Mouse (Mus musculus) liver, adult 2 months (tissue): ENCODE data around the gene Ackr2. TPM values are rescaled to one million over a fixed set of nuclear protein-coding genes. Genes with fewer than 3 reads are reported as not detected.

Experiments
- DNase-seq: peaks from one replicate; pipeline ENCODE4 v3.0.0-alpha.2; 2011; ENCODE audit warnings: low read depth, low spot score; ENCODE audit errors: extremely low read depth
- H3K27ac ChIP-seq: fragments of 200-500 bp; replicated peaks from 2 replicates; pipeline ENCODE4 v1.5.1; 2012; ENCODE audit warnings: low read depth, mild to moderate bottlenecking, control low read depth, inconsistent platforms, low read length; ENCODE audit not compliant: insufficient read depth
- H3K27me3 ChIP-seq: fragments of 200-500 bp; 2 replicates; pipeline ENCODE4 v1.6.1; 2012; ENCODE audit warnings: mild to moderate bottlenecking, moderate library complexity, low read length, inconsistent platforms; ENCODE audit not compliant: control insufficient read depth, insufficient read depth
- H3K36me3 ChIP-seq: fragments of 200-500 bp; 2 replicates; pipeline ENCODE4 v1.6.1; 2012; ENCODE audit warnings: low read length, inconsistent platforms; ENCODE audit not compliant: control insufficient read depth, insufficient read depth
- H3K4me1 ChIP-seq: fragments of 200-500 bp; 2 replicates; pipeline ENCODE4 v1.6.1; 2011; ENCODE audit warnings: low read length; ENCODE audit not compliant: control insufficient read depth, insufficient read depth
- H3K4me3 ChIP-seq: fragments of 200-500 bp; 2 replicates; pipeline ENCODE4 v1.5.1; 2011; ENCODE audit warnings: low read depth, mild to moderate bottlenecking, control low read depth, low read length, moderate library complexity; ENCODE audit not compliant: insufficient read depth
- H3K79me2 ChIP-seq: fragments of 200-500 bp; 2 replicates; pipeline ENCODE4 v1.6.1; 2012; ENCODE audit warnings: inconsistent platforms, mild to moderate bottlenecking, low read length, moderate library complexity; ENCODE audit not compliant: control insufficient read depth, insufficient read depth
- H3K9ac ChIP-seq: fragments of 200-500 bp; 2 replicates; pipeline ENCODE4 v1.6.1; 2012; ENCODE audit warnings: low read depth, mild to moderate bottlenecking, control low read depth, inconsistent platforms, low read length
- CTCF ChIP-seq: fragments of 200-500 bp; IDR thresholded peaks from 2 replicates; pipeline ENCODE4 v1.5.1; 2011; ENCODE audit warnings: low read depth, low read length, control low read depth
- POLR2A ChIP-seq: fragments of 200-500 bp; IDR thresholded peaks from 2 replicates; pipeline ENCODE4 v1.6.1; 2011; ENCODE audit warnings: low read length, control low read depth; ENCODE audit not compliant: insufficient read depth; ENCODE audit errors: extremely low read depth
- whole genome bisulfite sequencing: fragments of 180-500 bp; shearing (Covaris S2); methylation state at CpG from one replicate; pipeline ENCODE4 v1.1.7; 2018; 5-methylcytosine and 5-hydroxymethylcytosine counted together
- polyA plus RNA-seq: library from polyadenylated mRNA; depleted of rRNA; stranded (reverse); fragments of >200 nt; gene quantifications from 2 replicates; pipeline ENCODE4 v1.2.3, GENCODE M21; 2012
- total RNA-seq: library from RNA; depleted of rRNA; stranded (reverse); fragments of >200 nt; gene quantifications from 2 replicates; pipeline ENCODE4 v1.2.3, GENCODE M21; 2014

The Ackr2 gene
- total and polyA plus RNA-seq, 2 experiments: 2.3 to 2.4 TPM

- no peaks in the 10 kb centered on the region for H3K27me3 ChIP-seq
- TF ChIP-seq CTCF (no peak), POLR2A (no peak)
- H3K4me3 ChIP-seq: no peak overlapping the region
- H3K36me3 ChIP-seq: no peaks in the 10 kb centered on the region; the same call in 1 of the 2 replicates
- no peak overlapping the region for H3K27ac ChIP-seq
- WGBS: 67% methylated on average over 6 of the region's 6 CpGs
- no peak overlapping the region for H3K9ac ChIP-seq
- no peak for DNase-seq
- H3K4me1 ChIP-seq: peaks cover 6% of the 10 kb centered on the region
- no peaks in the 10 kb centered on the region for H3K79me2 ChIP-seq
Measured at GRCm38 (mm10) chr9:121937451-121937864, 39.3 kb downstream of the Ackr2 start.

DNA sequence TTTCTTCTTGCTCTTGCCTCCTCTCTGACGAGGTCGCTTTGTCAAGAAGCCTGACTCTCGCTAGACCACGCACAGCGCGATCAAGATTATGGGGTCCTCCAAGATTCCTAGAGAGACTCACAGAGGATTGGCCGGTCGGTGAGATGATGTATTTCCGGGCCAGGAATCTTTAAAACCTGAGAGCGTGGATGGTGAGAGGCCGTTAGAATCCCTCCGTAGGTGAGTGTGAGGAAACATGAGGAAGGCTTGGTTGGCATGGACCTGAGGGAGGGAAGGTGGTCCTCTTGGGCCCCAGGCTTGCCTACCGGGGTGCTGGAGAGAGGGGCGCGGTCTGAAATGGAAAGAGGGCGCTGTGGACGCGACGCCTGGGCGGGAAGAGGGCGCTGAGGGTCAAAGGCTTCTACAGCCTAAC, 39.8 kb downstream of the Ackr2 start:
- Histone ChIP-seq H3K27me3 (no peaks in the 10 kb centered on the region), H3K9ac (peak overlapping the region; percentile 58), H3K4me3 (peak overlapping the region; percentile 65), H3K36me3 (no peaks in the 10 kb centered on the region; the same call in 1 of the 2 replicates), H3K79me2 (no peaks in the 10 kb centered on the region), H3K27ac (no peak overlapping the region), H3K4me1 (peaks cover 6% of the 10 kb centered on the region)
- TF ChIP-seq CTCF: no peak
- TF ChIP-seq POLR2A: 0 out of 2 replicates have a peak, but pooled peaks have one; percentile 7
- DNase-seq: no peak
- 58% methylated on average over 21 of the region's 21 CpGs for WGBS

GRCm38 (mm10) chr9:121943005-121943404, 44.9 kb downstream of the Ackr2 start:
- Histone ChIP-seq H3K4me1 (peaks cover 6% of the 10 kb centered on the region), H3K4me3 (no peak overlapping the region), H3K79me2 (no peaks in the 10 kb centered on the region), H3K27me3 (no peaks in the 10 kb centered on the region), H3K36me3 (no peaks in the 10 kb centered on the region; the same call in 1 of the 2 replicates), H3K27ac (no peak overlapping the region), H3K9ac (no peak overlapping the region)
- WGBS: 87% methylated on average over 3 of the region's 3 CpGs
- no peak for DNase-seq
- no peak for TF ChIP-seq CTCF
- no peak for TF ChIP-seq POLR2A

DNA sequence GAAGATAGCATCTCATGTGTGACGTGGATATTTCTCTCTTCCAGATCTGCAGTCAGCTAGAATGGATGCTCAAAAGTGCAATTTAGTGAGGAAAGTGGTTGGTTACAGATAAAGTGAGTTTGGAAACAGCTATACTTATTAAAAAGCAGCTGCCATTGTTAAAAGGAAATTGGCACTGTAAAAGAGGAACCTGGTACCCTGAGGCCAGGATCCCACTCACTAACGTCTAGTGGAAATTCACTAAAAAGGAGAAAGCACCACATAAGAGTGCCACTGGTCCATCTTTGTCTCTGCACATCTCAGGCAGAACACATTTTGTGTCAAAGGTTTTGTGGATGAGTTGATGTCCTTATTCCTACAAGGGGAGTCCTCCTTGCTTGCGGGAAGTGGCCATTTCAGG, 45.5 kb downstream of the Ackr2 start:
- H3K9ac ChIP-seq: no peak overlapping the region
- no peaks in the 10 kb centered on the region; the same call in 1 of the 2 replicates for H3K36me3 ChIP-seq
- no peak for DNase-seq
- WGBS: 92% methylated on average over 3 of the region's 3 CpGs
- no peak overlapping the region for H3K4me3 ChIP-seq
- no peak overlapping the region for H3K27ac ChIP-seq
- no peaks in the 10 kb centered on the region for H3K79me2 ChIP-seq
- TF ChIP-seq CTCF: no peak
- no peak for TF ChIP-seq POLR2A
- H3K4me1 ChIP-seq: peaks cover 6% of the 10 kb centered on the region
- H3K27me3 ChIP-seq: no peaks in the 10 kb centered on the region

DNA sequence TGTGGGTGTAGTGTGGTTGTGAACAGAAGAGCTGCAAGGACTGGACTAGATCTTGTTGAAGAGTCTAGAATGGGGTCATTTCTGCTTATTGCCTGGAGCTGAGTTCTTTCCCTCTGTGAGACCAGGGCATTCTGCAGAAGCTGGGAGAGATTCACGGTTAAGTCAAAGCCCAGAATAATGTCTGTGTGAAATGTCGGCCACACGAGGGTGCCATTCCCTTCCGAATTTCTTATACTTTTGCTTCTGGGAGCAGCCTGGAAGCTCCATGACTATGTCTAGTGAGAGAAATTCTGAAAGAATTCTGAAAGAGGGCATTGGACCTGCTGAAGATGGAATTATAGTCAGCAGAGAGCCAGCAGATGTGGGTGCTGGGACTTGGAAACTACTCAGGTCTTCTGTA, 49.6 kb downstream of the Ackr2 start:
- Histone ChIP-seq H3K79me2 (no peaks in the 10 kb centered on the region), H3K4me1 (peaks cover 12% of the 10 kb centered on the region), H3K27ac (no peak overlapping the region), H3K9ac (no peak overlapping the region), H3K4me3 (no peak overlapping the region), H3K27me3 (no peaks in the 10 kb centered on the region), H3K36me3 (no peaks in the 10 kb centered on the region)
- no peak for TF ChIP-seq POLR2A
- TF ChIP-seq CTCF: peak; percentile 56
- peak; percentile 60 for DNase-seq
- WGBS: 8% methylated on average over 4 of the region's 4 CpGs

GRCm38 (mm10) chr9:121948431-121948830, 50.3 kb downstream of the Ackr2 start:
- H3K36me3 ChIP-seq: no peaks in the 10 kb centered on the region
- no peak overlapping the region for H3K9ac ChIP-seq
- no peaks in the 10 kb centered on the region for H3K27me3 ChIP-seq
- no peak overlapping the region for H3K4me3 ChIP-seq
- WGBS: 64% methylated on average over 4 of the region's 4 CpGs
- no peak for TF ChIP-seq POLR2A
- no peak for TF ChIP-seq CTCF
- no peak overlapping the region for H3K27ac ChIP-seq
- no peaks in the 10 kb centered on the region for H3K79me2 ChIP-seq
- H3K4me1 ChIP-seq: peaks cover 17% of the 10 kb centered on the region
- DNase-seq: no peak
